Mouse (Mus musculus) large intestine, adult 2 months (tissue): Measurements from ENCODE around the gene Cxcl17. TPM values are rescaled to one million over a fixed set of nuclear protein-coding genes. Genes with fewer than 3 reads are reported as not detected.
"Not testable (repeated sequence)": the region's sequence is repeated elsewhere in the genome, so short reads cannot be mapped to it uniquely, and the experiment has no call there.

Experiments used
- DNase-seq: peaks from one replicate; pipeline ENCODE4 v3.0.0-alpha.2; 2012; ENCODE audit warnings: low read depth, low spot score
- whole genome bisulfite sequencing: fragments of 180-500 bp; shearing (Covaris S2); methylation state at CpG from one replicate; pipeline ENCODE4 v1.1.7; 2018; 5-methylcytosine and 5-hydroxymethylcytosine counted together
- polyA plus RNA-seq: library from polyadenylated mRNA; depleted of rRNA; stranded (reverse); fragments of >200 nt; gene quantifications from 2 replicates; pipeline ENCODE4 v1.2.3, GENCODE M21; 2012; rRNA removed

Gene Cxcl17
- 0.20 TPM in 1 of 2 replicates, not detected in the other for polyA plus RNA-seq

- 46% methylated on average over 7 of the region's 7 CpGs for WGBS
- no peak for DNase-seq
Measured at GRCm38 (mm10) chr7:25412833-25413441, at the start of gene Cxcl17. Gene Cxcl17 (minus strand): TSS chr7:25412886.

- DNase-seq: not testable (repeated sequence)
- WGBS: no CpG with 5 or more reads among the region's 1 CpGs
Measured at GRCm38 (mm10) chr7:25462033-25462337, 49.3 kb upstream of the Cxcl17 start.

- 36% methylated on average over 4 of the region's 5 CpGs for WGBS
- DNase-seq: not testable (repeated sequence)
Measured at GRCm38 (mm10) chr7:25461336-25462032, 48.8 kb upstream of the Cxcl17 start.

GRCm38 (mm10) chr7:25452103-25452502 lies 39.4 kb upstream of the Cxcl17 start:
- 46% methylated on average over 3 of the region's 3 CpGs for WGBS
- no peak for DNase-seq

- DNase-seq: no peak
- WGBS: 32% methylated on average over 9 of the region's 9 CpGs
Measured at GRCm38 (mm10) chr7:25449913-25450890, 37.5 kb upstream of the Cxcl17 start.

GRCm38 (mm10) chr7:25440816-25441153 lies 28.1 kb upstream of the Cxcl17 start:
- no peak for DNase-seq
- 48% methylated on average over 6 of the region's 6 CpGs for WGBS

- 35% methylated on average over 9 of the region's 9 CpGs for WGBS
- DNase-seq: no peak
Measured at GRCm38 (mm10) chr7:25439978-25440815, 27.5 kb upstream of the Cxcl17 start.

- no peak for DNase-seq
- WGBS: 25% methylated on average over 8 of the region's 8 CpGs
Measured at GRCm38 (mm10) chr7:25439124-25439822, 26.6 kb upstream of the Cxcl17 start.

GRCm38 (mm10) chr7:25436704-25437103 lies 24.0 kb upstream of the Cxcl17 start:
- DNase-seq: no peak
- WGBS: 32% methylated on average over 2 of the region's 2 CpGs

GRCm38 (mm10) chr7:25436226-25436625 lies 23.5 kb upstream of the Cxcl17 start:
- no peak for DNase-seq
- WGBS: 24% methylated on average over 6 of the region's 6 CpGs

- WGBS: 38% methylated on average over 2 of the region's 2 CpGs
- DNase-seq: no peak
Measured at GRCm38 (mm10) chr7:25435546-25435851, 22.8 kb upstream of the Cxcl17 start.

- DNase-seq: no peak
- 35% methylated on average over 10 of the region's 10 CpGs for WGBS
Measured at GRCm38 (mm10) chr7:25434654-25435545, 22.2 kb upstream of the Cxcl17 start.

- WGBS: 31% methylated on average over 9 of the region's 9 CpGs
- DNase-seq: no peak
Measured at GRCm38 (mm10) chr7:25433781-25434560, 21.3 kb upstream of the Cxcl17 start.

- 4% methylated on average over 5 of the region's 5 CpGs for WGBS
- no peak for DNase-seq
Measured at GRCm38 (mm10) chr7:25433007-25433541, 20.4 kb upstream of the Cxcl17 start.

GRCm38 (mm10) chr7:25432381-25432780 lies 19.7 kb upstream of the Cxcl17 start:
- 53% methylated on average over 6 of the region's 6 CpGs for WGBS

GRCm38 (mm10) chr7:25429886-25430784 lies 17.4 kb upstream of the Cxcl17 start:
- peak; percentile 98 for DNase-seq
- 25% methylated on average over 4 of the region's 4 CpGs for WGBS

More at GRCm38 (mm10) chr7:25432381-25432780, 19.7 kb upstream of the Cxcl17 start:
- DNase-seq: no peak
